Comparison of ENCODE assay signal across 11 mouse cellular contexts in genomic region chr9:13896055-13896454, GRCm38 (mm10).
DNase-seq lines count a peak whose midpoint lies in the region; ATAC-seq and TF ChIP-seq lines count a peak whose summit lies in the region.
"Had no signal": no experiment of that assay in that cellular context is flagged by ENCODE, and none has a peak within 500 bp of the region (broad histone marks: within the 10 kb centered on the region; RNA-seq: fewer than 3 reads in every experiment).

No protein-coding gene starts in this region.

- intact Hi-C loops in heart, postnatal 36 days (cut with DNase I): loop anchor here (5.0 kb wide), 1 partner anchor 381 kb away; the partner anchor contains the start of gene Sesn3
- intact Hi-C loops in left cerebral cortex, postnatal 36 days (cut with DNase I): no loop called here

- H3K9me3 ChIP-seq in hindbrain, embryonic 15.5 days: no peaks in the 10 kb centered on the region

- H3K36me3 ChIP-seq in hindbrain, embryonic 15.5 days: no peaks in the 10 kb centered on the region

- peak; percentile 23 for ATAC-seq in hindbrain, embryonic 15.5 days (ENCODE audit: low FRiP score, low read depth)

- peaks cover 21% of the 10 kb centered on the region for H3K4me1 ChIP-seq in hindbrain, embryonic 15.5 days (replicated peaks)

- WGBS in hindbrain, embryonic 15.5 days: 44% methylated on average over 6 of the region's 6 CpGs

- no peak overlapping the region for H3K4me2 ChIP-seq in hindbrain, embryonic 15.5 days

- H3K27me3 ChIP-seq in hindbrain, embryonic 15.5 days: no peaks in the 10 kb centered on the region

- no peak overlapping the region for H3K4me3 ChIP-seq in hindbrain, embryonic 15.5 days

- peak overlapping the region; percentile 69 for H3K27ac ChIP-seq in hindbrain, embryonic 15.5 days (replicated peaks)

- DNase-seq in heart, adult 11 months: peak; percentile 91
- DNase-seq in heart, postnatal 36 days: no peak
- DNase-seq in brain, embryonic 14.5 days (ENCODE audit: low read depth): peak; percentile 67
- DNase-seq in left cerebral cortex, postnatal 36 days (ENCODE audit: low spot score in 2 of 2): peak; percentile 48 to 51
- DNase-seq in embryo, embryonic 9.5 days (ENCODE audit: extremely low spot score): no peak
- no peak for DNase-seq in embryo, embryonic 10 days (ENCODE audit: low spot score)
- no peak for DNase-seq in adipocyte (ENCODE audit: low spot score)
- DNase-seq: cerebellum, adult 9-10 months; heart, postnatal 4 days; lung, postnatal 4 days had no signal

- TF ChIP-seq POLR2A in brain, embryonic 14.5 days (IDR thresholded peaks at IDR 0.05; ENCODE audit: borderline replicate concordance, extremely low read depth, insufficient read depth, insufficient read length, poor library complexity, severe bottlenecking): no peak

- H3K9ac ChIP-seq in hindbrain, embryonic 15.5 days: no peak overlapping the region

- TF ChIP-seq CTCF in brain, embryonic 14.5 days (IDR thresholded peaks at IDR 0.05; ENCODE audit: borderline replicate concordance, extremely low read depth, insufficient read depth, insufficient read length): no peak

Comparison
In these comparisons a context has a peak if more than half of its experiments do, and no peak if none do; other contexts are left out.
1. DNase-seq: peak in heart, adult 11 months (single experiment), brain, embryonic 14.5 days (single experiment) and left cerebral cortex, postnatal 36 days (2 of 2); none in heart, postnatal 36 days (0 of 2), embryo, embryonic 9.5 days (single experiment), embryo, embryonic 10 days (single experiment) and adipocyte (single experiment).